Mouse (Mus musculus) intestine, embryonic 14.5 days (tissue): ENCODE data around the gene Hcar2. TPM values are rescaled to one million over a fixed set of nuclear protein-coding genes. Genes with fewer than 3 reads are reported as not detected.

Experiments
- ATAC-seq: fragments of 200-750 bp; cut with Nextera tagmentation; replicated peaks from 2 replicates; pipeline ENCODE4 v1.8.0; 2017; ENCODE audit warnings: low read depth, moderate number of reproducible peaks, moderate TSS enrichment, moderate library complexity; ENCODE audit not compliant: low FRiP score, low TSS enrichment
- DNase-seq: peaks from one replicate; pipeline ENCODE4 v3.0.0-alpha.2; 2018; ENCODE audit warnings: low spot score
- H3K27ac ChIP-seq: fragments of 300-500 bp; sonication (generic); 2 replicates; pipeline ENCODE4 v1.5.1; 2014; ENCODE audit warnings: low read depth, mild to moderate bottlenecking, control low read depth
- H3K27me3 ChIP-seq: fragments of 300-500 bp; sonication (generic); replicated peaks from 2 replicates; pipeline ENCODE4 v1.6.1; 2014; ENCODE audit warnings: low read length, control low read depth; ENCODE audit not compliant: control insufficient read depth, insufficient read depth
- H3K36me3 ChIP-seq: fragments of 300-500 bp; sonication (generic); 2 replicates; pipeline ENCODE4 v1.6.1; 2014; ENCODE audit warnings: low read length, control low read depth; ENCODE audit not compliant: control insufficient read depth, insufficient read depth
- H3K4me1 ChIP-seq: fragments of 300-500 bp; sonication (generic); replicated peaks from 2 replicates; pipeline ENCODE4 v1.6.1; 2014; ENCODE audit warnings: low read length, control low read depth, mixed read lengths; ENCODE audit not compliant: control insufficient read depth, insufficient read depth
- H3K4me2 ChIP-seq: fragments of 300-500 bp; sonication (generic); 2 replicates; pipeline ENCODE4 v1.6.1; 2014; ENCODE audit warnings: low read length
- H3K4me3 ChIP-seq: fragments of 300-500 bp; sonication (generic); 2 replicates; pipeline ENCODE4 v1.5.1; 2014; ENCODE audit warnings: low read depth, low read length, control low read depth, mixed read lengths
- H3K9ac ChIP-seq: fragments of 300-500 bp; sonication (generic); 2 replicates; pipeline ENCODE4 v1.6.1; 2014; ENCODE audit warnings: mild to moderate bottlenecking, low read length
- H3K9me3 ChIP-seq: fragments of 300-500 bp; sonication (generic); 2 replicates; pipeline ENCODE4 v1.6.1; 2016; ENCODE audit warnings: low read length, control low read depth; ENCODE audit not compliant: control insufficient read depth
- WGBS: fragments of 180-500 bp; shearing (Covaris S2); extraction: QIAGEN DNeasy Blood & Tissue Kit; methylation state at CpG from one replicate; pipeline ENCODE4 v1.1.7; 2014; 5-methylcytosine and 5-hydroxymethylcytosine counted together
- polyA plus RNA-seq: library from polyadenylated mRNA; unstranded; fragments of >200 nt; fragmentation: Nextera tagmentation; extraction: Ambion mirVana; gene quantifications from 2 replicates; pipeline ENCODE4 v1.2.1, GENCODE M21; 2014

Gene Hcar2
- polyA plus RNA-seq, 1 experiment from 2014 or later = 0.15 TPM

DNA sequence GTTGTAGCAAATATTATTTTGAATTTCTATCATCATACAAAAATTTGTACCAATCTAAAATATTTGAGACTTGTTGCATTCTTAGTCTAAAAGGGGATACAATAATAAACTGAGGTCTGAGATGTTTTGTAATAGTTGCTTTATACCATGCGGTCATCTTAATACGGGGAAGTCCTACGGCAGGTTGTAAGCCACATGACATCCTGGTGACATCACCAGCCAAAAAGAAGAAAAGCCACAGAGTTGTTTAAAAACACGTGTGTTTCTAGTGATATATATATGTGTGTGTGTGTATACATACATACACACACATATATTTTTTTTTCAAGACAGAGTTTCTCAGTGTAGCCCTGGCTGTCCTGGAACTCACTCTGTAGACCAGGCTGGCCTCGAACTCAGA lies 28.2 kb upstream of the Hcar2 start:
- ATAC-seq (no peak), DNase-seq (no peak)
- H3K4me3 ChIP-seq = no peak overlapping the region
- no peaks in the 10 kb centered on the region for H3K36me3 ChIP-seq
- H3K27ac ChIP-seq = no peak overlapping the region
- no peaks in the 10 kb centered on the region for H3K27me3 ChIP-seq
- 88% methylated on average over 5 of the region's 5 CpGs for WGBS
- H3K4me2 ChIP-seq = no peak overlapping the region
- H3K9ac ChIP-seq = no peak overlapping the region
- no peaks in the 10 kb centered on the region for H3K9me3 ChIP-seq
- no peaks in the 10 kb centered on the region for H3K4me1 ChIP-seq

DNA sequence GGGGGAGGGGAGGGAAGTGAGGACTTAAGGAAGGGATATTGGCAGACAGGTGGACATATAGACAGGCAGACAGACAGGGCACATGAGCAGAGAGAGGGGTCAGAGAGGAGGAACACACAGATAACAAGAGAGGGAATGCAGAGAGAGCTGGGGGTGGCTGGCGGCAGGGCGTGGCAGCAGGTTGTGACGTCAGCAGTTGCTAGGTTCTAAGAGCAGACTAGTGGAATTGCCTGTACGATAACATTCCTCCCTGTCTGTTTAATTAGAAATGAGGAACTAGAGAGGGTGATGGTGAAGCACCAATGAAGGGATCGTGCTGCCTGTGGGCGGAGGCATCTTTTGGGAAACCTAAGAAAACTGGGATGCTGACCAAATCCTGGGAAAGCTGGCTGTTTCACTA lies 26.4 kb upstream of the Hcar2 start:
- ATAC-seq (0 out of 2 replicates have a peak, but pooled peaks have one; percentile 19), DNase-seq (no peak)

DNA sequence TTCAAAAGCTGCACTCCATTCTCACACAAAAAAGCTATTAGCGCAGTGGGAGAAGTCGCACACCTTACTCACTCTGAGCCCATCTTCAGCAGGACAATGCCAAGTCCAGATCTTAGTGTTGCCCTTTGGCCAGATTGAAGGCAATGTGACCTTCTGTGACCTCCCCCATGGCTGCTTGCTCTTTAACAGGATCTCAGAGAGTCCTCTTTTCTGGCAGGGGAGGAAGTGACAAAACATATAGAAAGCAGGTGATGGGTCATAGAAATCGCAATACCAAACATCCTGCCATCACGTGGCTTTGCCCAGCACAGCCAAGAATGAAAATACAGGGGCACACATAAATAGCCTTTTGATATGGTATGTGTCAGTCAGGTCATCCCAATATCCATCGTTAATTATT lies 25.7 kb upstream of the Hcar2 start:
- Histone ChIP-seq H3K9ac (no peak overlapping the region), H3K4me3 (no peak overlapping the region), H3K27me3 (no peaks in the 10 kb centered on the region), H3K4me2 (no peak overlapping the region), H3K4me1 (no peaks in the 10 kb centered on the region), H3K27ac (no peak overlapping the region), H3K9me3 (no peaks in the 10 kb centered on the region), H3K36me3 (no peaks in the 10 kb centered on the region)
- 77% methylated on average over 5 of the region's 5 CpGs for WGBS
- ATAC-seq (no peak), DNase-seq (no peak)

More for the DNA sequence above, 26.4 kb upstream of the Hcar2 start:
- Histone ChIP-seq H3K36me3 (no peaks in the 10 kb centered on the region), H3K4me1 (no peaks in the 10 kb centered on the region), H3K27ac (no peak overlapping the region), H3K9me3 (no peaks in the 10 kb centered on the region), H3K4me2 (no peak overlapping the region), H3K27me3 (no peaks in the 10 kb centered on the region), H3K4me3 (no peak overlapping the region), H3K9ac (no peak overlapping the region)
- WGBS = 44% methylated on average over 6 of the region's 6 CpGs

DNA sequence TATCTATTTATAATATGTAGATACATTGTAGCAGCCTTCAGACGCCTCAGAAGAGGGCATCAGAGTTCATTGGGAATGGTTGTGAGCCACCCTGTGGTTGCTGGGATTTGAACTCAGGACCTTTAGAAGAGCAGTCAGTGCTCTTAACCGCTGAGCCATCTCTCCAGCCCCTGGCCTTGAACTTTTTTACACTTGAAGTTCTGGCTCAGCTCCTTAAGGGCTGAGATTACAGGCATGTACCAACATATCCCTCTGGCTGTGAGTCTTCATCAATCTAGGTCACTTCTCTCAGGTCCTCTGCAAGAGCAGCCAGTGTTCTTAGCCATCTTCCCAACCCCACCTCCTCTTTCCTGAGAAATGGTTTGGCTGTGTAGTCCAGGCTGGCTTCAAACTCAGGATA lies 25.0 kb upstream of the Hcar2 start:
- no peak overlapping the region for H3K9ac ChIP-seq
- WGBS = 78% methylated on average over 2 of the region's 2 CpGs
- H3K9me3 ChIP-seq = no peaks in the 10 kb centered on the region
- H3K4me3 ChIP-seq = no peak overlapping the region
- DNase-seq = no peak
- H3K4me2 ChIP-seq = no peak overlapping the region
- ATAC-seq = no peak
- H3K4me1 ChIP-seq = no peaks in the 10 kb centered on the region
- H3K27ac ChIP-seq = no peak overlapping the region
- H3K36me3 ChIP-seq = no peaks in the 10 kb centered on the region
- no peaks in the 10 kb centered on the region for H3K27me3 ChIP-seq

DNA sequence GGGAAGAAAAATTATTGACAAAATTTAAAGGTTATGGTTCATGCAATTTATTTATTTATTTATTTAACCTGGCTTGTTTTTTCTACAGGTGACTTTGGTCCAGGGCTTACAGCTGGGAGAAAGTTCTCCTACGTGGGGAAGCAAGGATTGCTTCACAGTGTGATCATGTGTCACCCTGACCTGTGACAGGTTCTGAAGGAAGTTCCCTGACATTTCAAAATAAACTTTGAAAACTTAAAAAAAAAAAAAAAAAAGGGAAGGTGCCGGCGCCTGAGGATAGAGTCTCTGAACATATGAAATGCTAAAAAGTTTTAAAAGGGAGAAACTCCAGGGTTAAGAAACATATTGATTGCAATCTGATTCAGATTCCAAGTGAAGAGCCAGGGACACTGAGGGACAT lies 21.1 kb upstream of the Hcar2 start:
- no peaks in the 10 kb centered on the region for H3K36me3 ChIP-seq
- no peak overlapping the region for H3K4me2 ChIP-seq
- H3K9me3 ChIP-seq = no peaks in the 10 kb centered on the region
- no peak overlapping the region for H3K4me3 ChIP-seq
- H3K9ac ChIP-seq = no peak overlapping the region
- H3K27ac ChIP-seq = no peak overlapping the region
- no peaks in the 10 kb centered on the region for H3K4me1 ChIP-seq
- WGBS = 77% methylated on average over 3 of the region's 3 CpGs
- no peak for DNase-seq
- ATAC-seq = no peak
- no peaks in the 10 kb centered on the region for H3K27me3 ChIP-seq

DNA sequence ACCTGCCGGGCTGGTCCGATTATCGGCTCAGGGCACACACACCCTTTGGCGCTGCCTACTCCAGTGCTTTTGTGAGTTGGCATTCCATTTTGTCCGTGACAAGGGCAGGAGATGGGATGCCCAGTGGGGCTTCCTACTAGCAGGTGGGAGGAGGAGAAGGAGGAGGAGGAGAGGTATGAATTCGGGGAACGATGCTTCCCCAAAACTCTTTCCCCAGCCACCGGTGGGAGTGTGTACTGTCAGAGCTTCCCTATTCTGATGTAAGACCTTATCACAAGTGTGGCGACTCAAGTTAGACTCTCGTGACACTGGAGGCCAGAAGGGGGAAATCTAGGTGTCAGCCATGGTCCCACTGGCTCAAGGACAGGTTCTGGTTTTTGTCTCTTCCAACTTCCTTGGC lies 19.0 kb upstream of the Hcar2 start:
- ATAC-seq (no peak), DNase-seq (no peak)
- Histone ChIP-seq H3K27ac (no peak overlapping the region), H3K4me3 (no peak overlapping the region), H3K4me1 (peaks cover 12% of the 10 kb centered on the region), H3K9ac (no peak overlapping the region), H3K36me3 (no peaks in the 10 kb centered on the region), H3K4me2 (no peak overlapping the region), H3K9me3 (no peaks in the 10 kb centered on the region), H3K27me3 (no peaks in the 10 kb centered on the region)
- 72% methylated on average over 10 of the region's 10 CpGs for WGBS

DNA sequence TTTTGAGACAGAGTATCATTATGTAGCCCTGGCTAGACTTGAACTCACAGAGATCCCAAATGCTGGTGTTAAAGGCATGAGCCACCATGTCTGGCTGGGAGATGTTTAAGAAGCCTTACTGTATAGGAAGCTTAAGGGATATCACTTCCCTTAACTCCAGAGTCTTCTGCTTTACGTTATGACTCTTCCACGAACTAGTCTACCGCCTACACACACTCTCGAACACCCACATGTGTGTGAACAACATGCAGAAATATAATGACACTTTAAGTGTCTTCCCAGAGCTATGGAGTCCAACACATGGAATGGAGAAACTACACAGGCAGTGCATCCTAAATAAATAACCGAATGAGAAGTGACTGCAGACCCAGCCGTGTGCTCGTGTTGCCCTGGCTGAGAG lies 18.6 kb upstream of the Hcar2 start:
- H3K27ac ChIP-seq = no peak overlapping the region
- DNase-seq (no peak), ATAC-seq (no peak)
- 65% methylated on average over 7 of the region's 7 CpGs for WGBS
- H3K36me3 ChIP-seq = no peaks in the 10 kb centered on the region
- no peaks in the 10 kb centered on the region for H3K27me3 ChIP-seq
- no peak overlapping the region for H3K4me3 ChIP-seq
- H3K9me3 ChIP-seq = no peaks in the 10 kb centered on the region
- peaks cover 14% of the 10 kb centered on the region for H3K4me1 ChIP-seq
- H3K9ac ChIP-seq = no peak overlapping the region
- H3K4me2 ChIP-seq = no peak overlapping the region

DNA sequence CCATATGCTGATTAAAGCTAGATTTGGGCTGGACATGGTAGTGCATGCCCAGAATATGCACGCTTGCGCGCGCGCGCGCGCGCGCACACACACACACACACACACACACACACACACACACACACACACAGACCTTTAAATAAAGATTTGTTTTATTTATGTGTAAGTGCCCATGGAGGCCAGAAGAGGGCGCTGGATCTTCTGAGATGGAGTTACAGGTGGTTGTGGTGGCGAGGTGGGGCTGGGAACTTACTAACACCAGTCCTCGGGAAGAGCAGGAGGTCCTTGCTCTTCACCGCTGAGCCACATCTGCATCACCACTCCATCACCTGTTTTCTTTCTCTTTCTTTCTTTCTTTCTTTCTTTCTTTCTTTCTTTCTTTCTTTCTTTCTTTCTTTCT lies 15.5 kb upstream of the Hcar2 start:
- Histone ChIP-seq H3K4me3 (no peak overlapping the region), H3K36me3 (no peaks in the 10 kb centered on the region), H3K27me3 (no peaks in the 10 kb centered on the region), H3K4me1 (peaks cover 23% of the 10 kb centered on the region), H3K9ac (no peak overlapping the region), H3K4me2 (no peak overlapping the region), H3K27ac (no peak overlapping the region), H3K9me3 (no peaks in the 10 kb centered on the region)
- DNase-seq (no peak), ATAC-seq (no peak)
- WGBS = 83% methylated on average over 14 of the region's 14 CpGs

DNA sequence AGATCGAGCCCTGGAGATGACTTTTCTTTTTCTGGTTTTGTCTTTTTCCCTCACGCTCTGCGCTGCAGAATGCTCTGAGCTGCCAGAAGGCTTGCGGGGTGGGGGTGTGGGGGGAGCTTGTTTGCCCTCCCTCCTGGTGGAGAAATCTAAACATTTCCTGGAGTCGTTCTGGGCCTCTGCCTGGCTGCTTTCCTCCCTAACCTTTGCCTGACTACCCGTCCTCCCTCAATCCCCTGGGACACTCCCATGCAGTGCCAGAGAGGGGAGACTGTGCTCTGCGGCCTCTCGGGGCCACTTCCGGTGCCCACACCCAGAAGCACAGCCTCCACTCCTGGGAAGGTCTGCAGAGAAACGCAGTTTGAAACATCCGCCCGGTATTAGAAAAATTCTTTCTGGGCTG lies 14.6 kb upstream of the Hcar2 start, which contains the start of gene Hcar1:
Hcar1 (minus strand) TSS at position 93 of the 400 bp plus-strand sequence.
- Histone ChIP-seq H3K4me1 (peaks cover 23% of the 10 kb centered on the region), H3K27ac (peak within 1 kb of the TSS; percentile 73), H3K36me3 (no peaks in the 10 kb centered on the region), H3K27me3 (no peaks in the 10 kb centered on the region), H3K9ac (peak within 1 kb of the TSS; percentile 35), H3K9me3 (no peaks in the 10 kb centered on the region), H3K4me3 (peak within 1 kb of the TSS; percentile 0; the same call in 1 of the 2 replicates), H3K4me2 (peak within 1 kb of the TSS; percentile 44)
- peak; percentile 75 for ATAC-seq
- peak; percentile 61 for DNase-seq
- WGBS = 21% methylated on average over 12 of the region's 12 CpGs
